Mouse (Mus musculus): ENCODE data around the gene Serinc3.

Gene Serinc3

GRCm38 (mm10) chr2:163644575-163645385 is at the start of gene Serinc3:
TSS of gene Serinc3 (minus strand) at chr2:163645131.
- under 1% methylated on average over 74 of the region's 74 CpGs for WGBS

- whole genome bisulfite sequencing = 36% methylated on average over 9 of the region's 9 CpGs
Measured at GRCm38 (mm10) chr2:163693716-163694314, 48.9 kb upstream of the Serinc3 start.

- 64% methylated on average over 3 of the region's 3 CpGs for WGBS
Measured at GRCm38 (mm10) chr2:163692873-163693612, 48.1 kb upstream of the Serinc3 start.

GRCm38 (mm10) chr2:163691846-163692605 is 47.1 kb upstream of the Serinc3 start:
- 84% methylated on average over 6 of the region's 6 CpGs for WGBS

- 60% methylated on average over 8 of the region's 8 CpGs for WGBS
Measured at GRCm38 (mm10) chr2:163690409-163691304, 45.7 kb upstream of the Serinc3 start.

GRCm38 (mm10) chr2:163689771-163690170 is 44.8 kb upstream of the Serinc3 start:
- WGBS = 75% methylated on average over 3 of the region's 3 CpGs

GRCm38 (mm10) chr2:163688377-163688776 is 43.4 kb upstream of the Serinc3 start:
- 95% methylated on average over 1 of the region's 1 CpGs for WGBS

GRCm38 (mm10) chr2:163686886-163687285 is 42.0 kb upstream of the Serinc3 start:
- WGBS = 63% methylated on average over 3 of the region's 3 CpGs

- WGBS = 65% methylated on average over 5 of the region's 5 CpGs
Measured at GRCm38 (mm10) chr2:163686233-163686632, 41.3 kb upstream of the Serinc3 start.

GRCm38 (mm10) chr2:163685761-163686200 is 40.9 kb upstream of the Serinc3 start:
- 14% methylated on average over 6 of the region's 6 CpGs for WGBS

- 17% methylated on average over 4 of the region's 4 CpGs for WGBS
Measured at GRCm38 (mm10) chr2:163685287-163685686, 40.4 kb upstream of the Serinc3 start.

- WGBS = 97% methylated on average over 2 of the region's 2 CpGs
Measured at GRCm38 (mm10) chr2:163682344-163682743, 37.4 kb upstream of the Serinc3 start.

GRCm38 (mm10) chr2:163676745-163677144 is 31.8 kb upstream of the Serinc3 start:
- 70% methylated on average over 3 of the region's 3 CpGs for WGBS

- 79% methylated on average over 4 of the region's 4 CpGs for WGBS
Measured at GRCm38 (mm10) chr2:163676321-163676720, 31.4 kb upstream of the Serinc3 start.

- WGBS = 28% methylated on average over 6 of the region's 6 CpGs
Measured at GRCm38 (mm10) chr2:163675662-163676061, 30.7 kb upstream of the Serinc3 start.

GRCm38 (mm10) chr2:163675144-163675619 is 30.3 kb upstream of the Serinc3 start:
- WGBS = 19% methylated on average over 5 of the region's 5 CpGs

- WGBS = 71% methylated on average over 5 of the region's 5 CpGs
Measured at GRCm38 (mm10) chr2:163674397-163674796, 29.5 kb upstream of the Serinc3 start.

GRCm38 (mm10) chr2:163670872-163671594 is 26.1 kb upstream of the Serinc3 start:
- 63% methylated on average over 11 of the region's 11 CpGs for WGBS

- WGBS = 93% methylated on average over 1 of the region's 1 CpGs
Measured at GRCm38 (mm10) chr2:163667045-163667444, 22.1 kb upstream of the Serinc3 start.

GRCm38 (mm10) chr2:163663930-163664329 is 19.0 kb upstream of the Serinc3 start:
- WGBS = 24% methylated on average over 3 of the region's 3 CpGs

All from cerebral cortex, adult 2 months (tissue).